Comparison of ENCODE assay signal across 9 mouse cellular contexts in the genomic region with DNA sequence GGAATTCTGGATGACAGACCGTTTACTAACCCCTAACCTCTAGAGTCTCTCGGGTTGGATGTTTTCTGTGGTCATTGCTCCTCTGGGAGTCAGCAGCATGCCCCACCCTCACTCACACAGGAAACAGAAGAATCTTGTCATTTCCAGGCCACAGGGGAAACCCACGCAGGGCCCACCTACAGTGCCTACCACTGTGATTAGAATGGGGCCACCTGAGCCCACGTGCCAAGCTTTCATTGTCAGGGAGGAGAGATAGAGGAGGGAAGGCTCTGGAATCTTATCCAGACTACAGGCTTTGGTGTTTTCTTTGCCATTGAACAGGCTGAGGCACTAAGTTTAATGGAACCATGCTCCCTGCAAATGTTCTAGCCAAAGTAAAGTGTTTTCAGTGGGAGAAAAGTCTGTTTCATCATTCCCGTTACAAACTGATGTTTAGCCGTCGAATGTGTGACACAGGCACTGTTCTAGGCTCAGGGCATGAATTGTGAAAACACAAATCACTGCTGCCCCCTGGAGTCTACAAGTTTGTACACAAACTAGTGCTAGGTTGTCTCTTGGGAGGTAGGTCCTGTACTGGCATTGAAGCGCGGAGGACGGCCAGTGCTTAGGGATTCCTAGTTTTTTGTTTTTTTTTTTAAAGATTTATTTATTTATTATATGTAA. TPM values are rescaled to one million over a fixed set of nuclear protein-coding genes. Genes with fewer than 3 reads are reported as not detected.
DNase-seq lines count a peak whose midpoint lies in the region; TF ChIP-seq lines count a peak whose summit lies in the region.
"Had no signal": no experiment of that assay in that cellular context is flagged by ENCODE, and none has a peak within 500 bp of the region (broad histone marks: within the 10 kb centered on the region; RNA-seq: fewer than 3 reads in every experiment).

No protein-coding gene starts in this region.

- no peaks in the 10 kb centered on the region for H3K27me3 ChIP-seq in myocyte (ENCODE audit: control insufficient read depth, insufficient read depth, insufficient read length)
- H3K27me3 ChIP-seq: neural tube, embryonic 13.5 days had no signal

- H3K4me2 ChIP-seq in myocyte (ENCODE audit: low read depth): peak overlapping the region; percentile 52
- H3K4me2 ChIP-seq: neural tube, embryonic 13.5 days had no signal

- H3K4me3 ChIP-seq in bone marrow macrophage, adult 2 months (ENCODE audit: insufficient read depth, low read length): no peak overlapping the region
- H3K4me3 ChIP-seq in myocyte: no peak overlapping the region
- H3K4me3 ChIP-seq: neural tube, embryonic 13.5 days had no signal

- H3ac ChIP-seq in myocyte (ENCODE audit: control insufficient read depth, insufficient read length): no peak overlapping the region

- no peak for TF ChIP-seq POLR2A in bone marrow macrophage, adult 2 months (IDR thresholded peaks at IDR 0.05; ENCODE audit: borderline replicate concordance, low read depth, low read length)
- no peak for TF ChIP-seq POLR2A in myocyte (IDR thresholded peaks at IDR 0.05; ENCODE audit: insufficient read length, low read depth)

- DNase-seq in cerebellum, postnatal 10 days: peak; percentile 31 to 48
- DNase-seq in cerebellum, adult 18-20 months: no peak
- DNase-seq in 3T3-L1 (ENCODE audit: low read depth, low spot score): peak; percentile 64
- peak; percentile 84 for DNase-seq in kidney, adult 9 months
- DNase-seq in cerebellum, adult 9-11 months: no peak
- DNase-seq in right cerebral cortex, adult 18-20 months: no peak

- peaks cover 42% of the 10 kb centered on the region for H3K4me1 ChIP-seq in bone marrow macrophage, adult 2 months (ENCODE audit: control insufficient read depth, insufficient read depth, low read length)

- H3K36me3 ChIP-seq in myocyte (ENCODE audit: control insufficient read depth, insufficient read depth): no peaks in the 10 kb centered on the region
- H3K36me3 ChIP-seq: neural tube, embryonic 13.5 days had no signal

- peaks cover 71% of the 10 kb centered on the region for H3K79me2 ChIP-seq in myocyte (ENCODE audit: control insufficient read depth, insufficient read depth)

- 0 out of 2 replicates have a peak overlapping the region, but pooled peaks have one; percentile 16 for H3K27ac ChIP-seq in bone marrow macrophage, adult 2 months (ENCODE audit: insufficient read depth, low read depth, low read length)
- H3K27ac ChIP-seq: neural tube, embryonic 13.5 days had no signal

- TF ChIP-seq CTCF in bone marrow macrophage, adult 2 months (IDR thresholded peaks at IDR 0.05; ENCODE audit: low read depth, low read length): no peak

TF ChIP-seq in myocyte, 11 proteins besides CTCF, POLR2A, EP300 and RAD21:
- TF ChIP-seq TCF12 (IDR thresholded peaks at IDR 0.05; ENCODE audit: insufficient read depth, poor library complexity, severe bottlenecking) (no peak), E2F4 (IDR thresholded peaks at IDR 0.05; ENCODE audit: insufficient read depth) (no peak), POLR2AphosphoS2 (IDR thresholded peaks at IDR 0.05; ENCODE audit: insufficient read length, low read depth) (no peak), TCF3 (IDR thresholded peaks at IDR 0.05; ENCODE audit: insufficient read length, low read depth) (no peak), MYOG (IDR thresholded peaks at IDR 0.05; ENCODE audit: control insufficient read depth in 1 of 3, insufficient read depth in 1 of 3, insufficient read length in 2 of 3, low read depth in 2 of 3) (no peak), SRF (IDR thresholded peaks at IDR 0.05; ENCODE audit: control insufficient read depth, insufficient read length, low read depth) (no peak), MYOD1 (IDR thresholded peaks at IDR 0.05; ENCODE audit: control insufficient read depth in 1 of 3, insufficient read length in 2 of 3, low read depth in 2 of 3) (no peak), USF1 (IDR thresholded peaks at IDR 0.05; ENCODE audit: low read depth) (no peak), CEBPB (IDR thresholded peaks at IDR 0.05; ENCODE audit: insufficient read depth, poor library complexity, severe bottlenecking) (no peak), REST (IDR thresholded peaks at IDR 0.05; ENCODE audit: insufficient read depth, insufficient read length) (no peak), MAX (IDR thresholded peaks at IDR 0.05; ENCODE audit: low read depth) (no peak)

RNA-seq across cellular contexts. Expression of gene Rapgef1, which starts 30.4 kb away (rescaled TPM):
- polyA plus RNA-seq in bone marrow macrophage, adult 2 months (2012; ENCODE audit: insufficient read depth, insufficient read length, missing spikeins): 20.5 and 23.6 TPM in 2 replicates
- 74.5 TPM for polyA plus RNA-seq in myocyte (2012; fragmentation: generic; extraction: Trizol)

Comparison
In these comparisons a context has a peak if more than half of its experiments do, and no peak if none do; other contexts are left out.
1. DNase-seq: peak in cerebellum, postnatal 10 days (2 of 2), 3T3-L1 (single experiment) and kidney, adult 9 months (single experiment); none in cerebellum, adult 18-20 months (0 of 2), cerebellum, adult 9-11 months (single experiment) and right cerebral cortex, adult 18-20 months (single experiment).